Mouse (Mus musculus) embryo, embryonic 11 days (tissue): ENCODE data around the gene Il1r2.

Experiments used
- DNase-seq: peaks from one replicate; pipeline ENCODE4 v3.0.0-alpha.2; 2015

Gene Il1r2

GRCm38 (mm10) chr1:40063409-40063808 is 10.5 kb upstream of the Il1r2 start:
- no peak for DNase-seq

GRCm38 (mm10) chr1:40064508-40064907 is 9.4 kb upstream of the Il1r2 start:
- no peak for DNase-seq

GRCm38 (mm10) chr1:40072558-40072957 is 1.3 kb upstream of the Il1r2 start:
- DNase-seq = no peak

- no peak for DNase-seq
These were observed 3.4 kb downstream of the Il1r2 start for GRCm38 (mm10) chr1:40077328-40077727.

GRCm38 (mm10) chr1:40081041-40081440 is 7.2 kb downstream of the Il1r2 start:
- no peak for DNase-seq

GRCm38 (mm10) chr1:40084386-40084785 is 10.5 kb downstream of the Il1r2 start:
- no peak for DNase-seq

- peak; percentile 91 for DNase-seq
These were observed 11.7 kb downstream of the Il1r2 start for GRCm38 (mm10) chr1:40085403-40086182.

- no peak for DNase-seq
These were observed 17.3 kb downstream of the Il1r2 start for GRCm38 (mm10) chr1:40091160-40091559.

GRCm38 (mm10) chr1:40092541-40092940 is 18.7 kb downstream of the Il1r2 start:
- no peak for DNase-seq

GRCm38 (mm10) chr1:40094601-40095304 is 20.9 kb downstream of the Il1r2 start:
- DNase-seq = no peak

- no peak for DNase-seq
These were observed 21.7 kb downstream of the Il1r2 start for GRCm38 (mm10) chr1:40095585-40095984.

GRCm38 (mm10) chr1:40106306-40106705 is 32.4 kb downstream of the Il1r2 start:
- no peak for DNase-seq

GRCm38 (mm10) chr1:40106719-40107118 is 32.8 kb downstream of the Il1r2 start:
- no peak for DNase-seq

- DNase-seq = no peak
These were observed 34.3 kb downstream of the Il1r2 start for GRCm38 (mm10) chr1:40107971-40108749.

- no peak for DNase-seq
These were observed 35.9 kb downstream of the Il1r2 start for GRCm38 (mm10) chr1:40109736-40110135.

GRCm38 (mm10) chr1:40115271-40115670 is 41.4 kb downstream of the Il1r2 start:
- peak; percentile 75 for DNase-seq

GRCm38 (mm10) chr1:40116422-40116821 is 42.5 kb downstream of the Il1r2 start:
- DNase-seq = peak; percentile 87

GRCm38 (mm10) chr1:40117565-40117964 is 43.7 kb downstream of the Il1r2 start:
- peak; percentile 53 for DNase-seq

- no peak for DNase-seq
These were observed 50.4 kb downstream of the Il1r2 start for GRCm38 (mm10) chr1:40124237-40124636.

GRCm38 (mm10) chr1:40128481-40128880 is 54.6 kb downstream of the Il1r2 start:
- DNase-seq = no peak

GRCm38 (mm10) chr1:40129321-40129720 is 55.4 kb downstream of the Il1r2 start:
- DNase-seq = no peak

GRCm38 (mm10) chr1:40131631-40132030 is 57.8 kb downstream of the Il1r2 start:
- DNase-seq = no peak

- no peak for DNase-seq
These were observed 58.8 kb downstream of the Il1r2 start for GRCm38 (mm10) chr1:40132721-40133120.

- no peak for DNase-seq
These were observed 59.7 kb downstream of the Il1r2 start for GRCm38 (mm10) chr1:40133567-40133966.
